Mouse (Mus musculus): ENCODE measurements around the gene Lamc3. TPM values are rescaled to one million over a fixed set of nuclear protein-coding genes. Genes with fewer than 3 reads are reported as not detected.
"Not testable (repeated sequence)": the region's sequence is repeated elsewhere in the genome, so short reads cannot be mapped to it uniquely, and the experiment has no call there.

The Lamc3 gene
- polyA plus RNA-seq, 2 experiments, result 0.02 TPM; not detected in 1

GRCm38 (mm10) chr2:31906407-31906806 lies 19.3 kb downstream of the Lamc3 start:
- Histone ChIP-seq H3K27ac (no peak overlapping the region), H3K9me3 (ENCODE audit: control insufficient read depth, low read length) (no peaks in the 10 kb centered on the region), H3K4me3 (ENCODE audit: insufficient read depth in 1 of 2, low read depth in 2 of 2, low read length in 2 of 2) (no peak overlapping the region), H3K36me3 (replicated peaks; ENCODE audit: control insufficient read depth, insufficient read depth, low read depth) (no peaks in the 10 kb centered on the region), H3K27me3 (ENCODE audit: control insufficient read depth, insufficient read depth, low read length) (no peaks in the 10 kb centered on the region), H3K4me1 (replicated peaks; ENCODE audit: control insufficient read depth in 2 of 2, insufficient read depth in 2 of 2, low read length in 1 of 2) (no peaks in the 10 kb centered on the region), H3K9ac (replicated peaks) (no peak overlapping the region), H3K4me2 (ENCODE audit: low read depth) (no peak overlapping the region)
- 60% methylated on average over 9 of the region's 9 CpGs for WGBS (ENCODE audit: insufficient replicate concordance)
- no peak for ATAC-seq (ENCODE audit: insufficient read depth)
- no peak for TF ChIP-seq EP300 (IDR thresholded peaks at IDR 0.05; ENCODE audit: low read depth)
- no peak for TF ChIP-seq CTCF (IDR thresholded peaks at IDR 0.05; ENCODE audit: low read depth)
- DNase-seq (ENCODE audit: low read depth in 3 of 3, low spot score in 3 of 3), result no peak

- DNase-seq (ENCODE audit: low read depth in 3 of 3, low spot score in 3 of 3), result no peak
- WGBS (ENCODE audit: insufficient replicate concordance), result 72% methylated on average over 4 of the region's 4 CpGs
Observed at GRCm38 (mm10) chr2:31912575-31912974, 25.5 kb downstream of the Lamc3 start.

DNA sequence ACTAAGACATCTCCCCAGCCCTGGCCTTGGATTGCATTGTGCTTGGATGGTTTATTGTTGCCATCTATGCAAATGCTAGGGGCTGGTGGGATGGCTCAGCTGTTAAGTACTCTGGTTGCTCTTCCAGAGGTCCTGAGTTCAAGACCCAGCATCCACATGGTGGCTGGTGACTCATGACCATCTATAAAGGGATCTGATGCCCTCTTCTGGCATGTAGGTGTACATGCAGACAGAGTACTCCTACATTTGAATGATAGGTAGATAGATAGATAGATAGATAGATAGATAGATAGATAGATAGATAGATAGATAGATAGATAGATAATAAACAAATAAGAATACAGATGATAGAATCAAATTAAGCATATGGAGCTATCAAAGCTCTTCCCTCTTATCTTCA lies 27.1 kb downstream of the Lamc3 start:
- not testable (repeated sequence) for H3K4me1 ChIP-seq (replicated peaks; ENCODE audit: control insufficient read depth in 2 of 2, insufficient read depth in 2 of 2, low read length in 1 of 2); H3K9me3 ChIP-seq (ENCODE audit: control insufficient read depth, low read length); H3K4me2 ChIP-seq (ENCODE audit: low read depth); H3K36me3 ChIP-seq (replicated peaks; ENCODE audit: control insufficient read depth, insufficient read depth, low read depth); ATAC-seq (ENCODE audit: insufficient read depth); H3K4me3 ChIP-seq (ENCODE audit: insufficient read depth in 1 of 2, low read depth in 2 of 2, low read length in 2 of 2); H3K9ac ChIP-seq (replicated peaks); DNase-seq (ENCODE audit: low read depth in 3 of 3, low spot score in 3 of 3); H3K27me3 ChIP-seq (ENCODE audit: control insufficient read depth, insufficient read depth, low read length); H3K27ac ChIP-seq
- peak; percentile 7; the same call in 1 of the 2 replicates for TF ChIP-seq CTCF (IDR thresholded peaks at IDR 0.05; ENCODE audit: low read depth)

More at GRCm38 (mm10) chr2:31912575-31912974, 25.5 kb downstream of the Lamc3 start:
- no peak for ATAC-seq (ENCODE audit: insufficient read depth)
- no peaks in the 10 kb centered on the region for H3K36me3 ChIP-seq (replicated peaks; ENCODE audit: control insufficient read depth, insufficient read depth, low read depth)
- no peak overlapping the region for H3K4me3 ChIP-seq (ENCODE audit: insufficient read depth in 1 of 2, low read depth in 2 of 2, low read length in 2 of 2)
- TF ChIP-seq CTCF (IDR thresholded peaks at IDR 0.05; ENCODE audit: low read depth) (peak; percentile 51), EP300 (IDR thresholded peaks at IDR 0.05; ENCODE audit: low read depth) (no peak)
- H3K27ac ChIP-seq, result no peak overlapping the region
- no peaks in the 10 kb centered on the region for H3K27me3 ChIP-seq (ENCODE audit: control insufficient read depth, insufficient read depth, low read length)
- H3K4me2 ChIP-seq (ENCODE audit: low read depth), result no peak overlapping the region
- H3K4me1 ChIP-seq (replicated peaks; ENCODE audit: control insufficient read depth in 2 of 2, insufficient read depth in 2 of 2, low read length in 1 of 2), result no peaks in the 10 kb centered on the region
- no peak overlapping the region for H3K9ac ChIP-seq (replicated peaks)
- H3K9me3 ChIP-seq (ENCODE audit: control insufficient read depth, low read length), result no peaks in the 10 kb centered on the region

DNA sequence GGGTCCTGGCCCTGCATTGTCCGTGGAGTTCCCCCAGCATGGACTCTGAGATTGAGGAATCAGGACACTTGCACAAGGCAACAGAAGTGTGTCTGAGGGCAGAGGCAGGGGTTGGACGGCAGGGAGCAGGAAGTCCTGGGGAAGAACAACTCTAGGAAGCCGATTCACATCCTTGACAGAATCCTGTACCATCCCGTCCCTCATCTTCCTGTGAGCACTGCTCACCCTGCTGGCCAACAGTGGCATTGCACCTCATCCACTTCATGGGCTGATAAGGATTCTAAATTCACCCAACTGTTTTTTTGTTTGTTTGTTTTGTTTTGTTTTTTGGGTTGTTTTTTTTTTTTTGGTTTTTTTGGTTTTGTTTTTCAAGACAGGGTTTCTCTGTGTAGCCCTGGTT lies 28.0 kb downstream of the Lamc3 start:
- DNase-seq (ENCODE audit: low read depth in 3 of 3, low spot score in 3 of 3) (peak; percentile 38 to 46 (median 38)), ATAC-seq (ENCODE audit: insufficient read depth) (no peak)
- Histone ChIP-seq H3K9me3 (ENCODE audit: control insufficient read depth, low read length) (no peaks in the 10 kb centered on the region), H3K9ac (replicated peaks) (no peak overlapping the region), H3K4me2 (ENCODE audit: low read depth) (no peak overlapping the region), H3K4me1 (replicated peaks; ENCODE audit: control insufficient read depth in 2 of 2, insufficient read depth in 2 of 2, low read length in 1 of 2) (no peaks in the 10 kb centered on the region), H3K36me3 (replicated peaks; ENCODE audit: control insufficient read depth, insufficient read depth, low read depth) (no peaks in the 10 kb centered on the region), H3K27me3 (ENCODE audit: control insufficient read depth, insufficient read depth, low read length) (no peaks in the 10 kb centered on the region), H3K27ac (no peak overlapping the region), H3K4me3 (ENCODE audit: insufficient read depth in 1 of 2, low read depth in 2 of 2, low read length in 2 of 2) (no peak overlapping the region)
- WGBS (ENCODE audit: insufficient replicate concordance), result 23% methylated on average over 4 of the region's 4 CpGs
- TF ChIP-seq EP300 (IDR thresholded peaks at IDR 0.05; ENCODE audit: low read depth) (no peak), CTCF (IDR thresholded peaks at IDR 0.05; ENCODE audit: low read depth) (peak; percentile 94)

- Histone ChIP-seq H3K27ac (no peak overlapping the region), H3K4me1 (replicated peaks; ENCODE audit: control insufficient read depth in 2 of 2, insufficient read depth in 2 of 2, low read length in 1 of 2) (no peaks in the 10 kb centered on the region), H3K4me2 (ENCODE audit: low read depth) (no peak overlapping the region), H3K27me3 (ENCODE audit: control insufficient read depth, insufficient read depth, low read length) (no peaks in the 10 kb centered on the region), H3K9ac (replicated peaks) (no peak overlapping the region), H3K4me3 (ENCODE audit: insufficient read depth in 1 of 2, low read depth in 2 of 2, low read length in 2 of 2) (no peak overlapping the region), H3K9me3 (ENCODE audit: control insufficient read depth, low read length) (no peaks in the 10 kb centered on the region), H3K36me3 (replicated peaks; ENCODE audit: control insufficient read depth, insufficient read depth, low read depth) (no peaks in the 10 kb centered on the region)
- peak; percentile 81 for TF ChIP-seq CTCF (IDR thresholded peaks at IDR 0.05; ENCODE audit: low read depth)
- TF ChIP-seq EP300 (IDR thresholded peaks at IDR 0.05; ENCODE audit: low read depth), result no peak
- DNase-seq (ENCODE audit: low read depth in 3 of 3, low spot score in 3 of 3) (no peak), ATAC-seq (ENCODE audit: insufficient read depth) (no peak)
- WGBS (ENCODE audit: insufficient replicate concordance), result 17% methylated on average over 4 of the region's 4 CpGs
Observed at GRCm38 (mm10) chr2:31917636-31918035, 30.5 kb downstream of the Lamc3 start.
